Mouse (Mus musculus) activated CD4-positive, CD25-positive, alpha-beta regulatory T cell, adult 4 months (primary cell): ENCODE results near the gene Dnaaf2. TPM values are rescaled to one million over a fixed set of nuclear protein-coding genes. Genes with fewer than 3 reads are reported as not detected.
"Not testable (repeated sequence)": the region's sequence is repeated elsewhere in the genome, so short reads cannot be mapped to it uniquely, and the experiment has no call there.

Experiments used
- ATAC-seq: one replicate; pipeline ENCODE4 v1.8.0; 2017
- polyA plus RNA-seq, 2 experiments: library from polyadenylated mRNA; unstranded; fragments of 100-300 nt; shearing (Covaris generic); gene quantifications; one replicate each; pipeline ENCODE4 v1.2.1; 2017

The Dnaaf2 gene
- polyA plus RNA-seq, 2 experiments from 2014 or later = 3.3 to 5.2 TPM

DNA sequence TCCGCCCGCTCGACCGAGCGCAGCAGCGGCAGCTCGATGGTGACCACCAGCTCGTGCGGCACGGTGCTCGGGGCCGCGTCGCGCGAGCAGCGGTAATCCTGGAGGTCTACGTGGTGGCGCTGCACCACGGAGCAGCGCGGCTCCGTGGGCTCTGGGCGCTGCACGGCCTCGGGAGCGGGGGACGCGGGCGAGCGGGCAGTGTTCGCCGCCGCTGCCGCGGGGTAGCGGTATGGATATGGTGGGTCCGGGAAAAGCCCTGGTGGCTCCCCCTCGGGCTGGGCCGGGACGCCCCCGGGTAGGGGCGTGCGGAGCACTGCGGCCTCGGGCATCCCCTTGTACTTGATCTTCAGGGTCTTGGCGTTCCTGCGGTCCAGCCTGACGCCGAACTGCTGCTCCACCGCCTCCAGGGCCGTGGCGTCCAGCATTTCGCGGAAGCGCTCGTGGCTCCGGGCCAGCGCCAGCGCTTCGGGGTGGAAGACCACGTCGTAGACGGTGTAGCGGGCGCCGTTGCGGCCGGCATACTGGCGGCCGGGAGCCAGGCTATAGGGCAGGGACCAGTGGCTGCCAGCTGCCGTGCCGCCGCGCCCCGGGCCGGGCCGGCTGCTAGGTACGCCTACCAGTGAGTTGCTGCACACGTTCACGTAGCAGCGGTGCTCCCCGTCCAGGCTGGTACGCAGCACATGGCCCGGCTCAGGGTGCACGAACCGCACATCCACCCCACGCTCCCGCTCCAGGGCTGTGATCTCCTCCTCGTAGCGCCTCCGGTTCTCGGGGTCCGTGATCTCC, 658 bp downstream of the Dnaaf2 start:
- peak; percentile 70 for ATAC-seq

DNA sequence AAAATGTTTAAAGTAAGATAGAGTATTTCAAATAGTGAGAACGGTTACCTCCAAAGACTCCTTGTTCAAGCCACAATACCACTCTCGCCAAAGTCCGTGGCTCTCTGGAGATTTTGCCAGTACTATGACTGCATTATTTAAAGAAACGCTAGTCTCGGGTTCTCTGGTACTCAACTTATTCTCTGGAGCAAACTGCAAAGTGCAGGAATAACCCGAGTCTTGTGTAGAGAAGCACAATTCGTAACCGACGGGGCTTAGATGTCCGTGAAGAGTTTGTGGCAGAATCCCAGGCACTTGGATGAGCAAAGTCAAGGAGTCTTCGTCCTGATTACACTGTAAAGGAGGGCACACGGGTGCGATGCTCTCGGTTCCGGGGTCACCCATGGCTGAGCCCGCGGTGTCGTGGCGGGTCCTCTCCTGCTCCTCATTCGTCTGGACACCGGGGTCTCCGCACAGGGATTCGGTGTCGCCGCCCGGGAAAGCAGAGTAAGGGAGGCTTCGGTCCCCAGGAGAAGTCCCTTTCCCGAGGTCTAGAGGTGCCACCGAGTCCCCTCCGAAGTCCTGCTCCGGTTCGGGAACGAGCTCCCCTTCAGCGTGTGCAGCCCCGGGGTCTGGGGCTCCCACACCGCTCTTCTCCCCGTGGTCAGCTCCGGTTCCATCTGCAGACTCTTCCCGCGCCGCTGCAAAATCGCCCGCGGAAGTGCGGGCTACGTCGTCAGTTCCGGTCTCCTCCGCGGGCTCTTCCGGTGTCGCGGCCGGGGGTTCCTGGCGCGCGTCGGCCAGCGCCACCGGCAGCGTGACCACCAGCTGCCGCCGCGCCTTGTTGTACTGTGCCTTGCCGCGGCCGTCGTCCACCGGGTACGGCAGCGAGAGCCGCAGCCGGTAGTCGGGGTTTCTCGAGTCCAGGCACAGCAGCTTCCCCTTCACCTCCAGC, 1.5 kb downstream of the Dnaaf2 start, which contains the start of gene Gm49383:
Gm49383 (minus strand) TSS at position 661 of the 934 bp plus-strand sequence.
- ATAC-seq = peak; percentile 64

DNA sequence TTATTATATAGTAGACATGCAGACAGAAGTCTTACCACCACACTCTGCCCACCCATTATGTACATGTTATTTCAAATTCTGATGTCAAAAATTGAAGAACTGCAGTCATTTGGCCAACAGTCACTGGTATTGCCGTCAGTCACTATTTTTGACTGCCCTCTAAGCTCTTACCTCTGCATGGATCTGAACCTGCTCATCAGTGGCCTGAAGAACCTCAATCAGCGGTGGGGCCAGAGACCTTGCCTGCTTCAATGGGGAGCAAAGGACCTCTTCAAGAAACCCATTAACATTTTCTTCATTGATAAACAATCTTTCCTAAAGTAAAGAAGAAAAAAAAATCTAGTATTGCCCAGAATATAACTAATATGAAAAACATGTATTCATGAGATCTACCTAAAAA, 5.6 kb downstream of the Dnaaf2 start:
- no peak for ATAC-seq

DNA sequence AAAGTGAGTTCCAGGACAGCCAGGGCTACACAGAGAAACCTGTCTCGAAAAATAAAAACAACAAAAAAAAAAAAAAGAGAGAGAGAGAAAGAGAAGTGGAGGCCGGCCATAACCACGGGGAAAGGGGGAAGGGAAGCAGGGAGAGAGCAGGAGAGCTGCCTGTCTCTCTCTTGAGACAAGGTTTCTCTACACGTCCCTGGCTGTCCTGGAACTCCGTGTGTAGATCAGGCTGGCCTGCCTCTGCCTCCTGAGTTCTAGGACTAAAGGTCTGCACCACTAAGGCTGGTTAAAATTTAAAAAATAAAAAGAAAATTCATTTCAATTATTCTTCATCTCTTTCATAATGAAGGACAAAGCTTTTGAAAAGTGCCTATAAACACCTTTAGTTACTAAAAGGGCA, 6.8 kb downstream of the Dnaaf2 start:
- no peak for ATAC-seq

DNA sequence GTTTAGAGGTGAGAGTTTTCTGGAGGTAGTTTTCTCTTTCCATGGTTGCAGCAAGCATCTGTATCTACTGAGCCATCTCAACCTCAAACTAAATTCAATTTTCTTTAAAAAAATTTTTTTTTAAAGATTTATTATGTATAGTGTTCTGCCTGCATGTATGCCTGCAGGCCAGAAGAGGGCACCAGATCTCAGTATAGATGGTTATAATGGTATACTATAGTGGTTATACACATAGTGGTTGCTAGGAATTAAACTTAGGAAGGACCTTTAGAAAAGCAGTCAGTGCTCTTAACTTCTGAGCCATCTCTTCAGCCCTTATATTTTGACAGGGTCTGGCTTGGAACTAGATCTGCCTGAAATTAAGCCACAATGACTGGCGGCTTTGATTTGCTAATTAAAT, 7.7 kb downstream of the Dnaaf2 start:
- ATAC-seq = peak; percentile 53

DNA sequence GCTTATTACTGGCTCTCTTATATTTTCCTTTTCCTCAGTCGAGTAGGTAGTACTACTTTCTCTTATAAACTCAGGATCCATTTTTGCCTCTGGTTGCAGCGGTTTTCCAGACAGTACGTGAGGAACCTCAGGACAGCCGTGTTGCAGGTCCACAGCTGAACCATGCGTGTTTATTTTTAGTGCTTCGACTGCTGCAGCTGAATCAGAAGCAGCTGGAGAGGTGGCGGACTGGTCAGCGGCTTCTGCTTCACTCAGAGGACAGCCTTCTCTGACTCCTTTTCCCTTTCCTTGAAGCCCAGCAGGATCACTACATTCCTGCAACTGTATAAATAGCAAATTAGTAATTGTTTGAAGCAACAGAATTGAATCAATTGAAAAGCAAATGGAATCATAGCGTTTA, 8.2 kb downstream of the Dnaaf2 start:
- no peak for ATAC-seq

DNA sequence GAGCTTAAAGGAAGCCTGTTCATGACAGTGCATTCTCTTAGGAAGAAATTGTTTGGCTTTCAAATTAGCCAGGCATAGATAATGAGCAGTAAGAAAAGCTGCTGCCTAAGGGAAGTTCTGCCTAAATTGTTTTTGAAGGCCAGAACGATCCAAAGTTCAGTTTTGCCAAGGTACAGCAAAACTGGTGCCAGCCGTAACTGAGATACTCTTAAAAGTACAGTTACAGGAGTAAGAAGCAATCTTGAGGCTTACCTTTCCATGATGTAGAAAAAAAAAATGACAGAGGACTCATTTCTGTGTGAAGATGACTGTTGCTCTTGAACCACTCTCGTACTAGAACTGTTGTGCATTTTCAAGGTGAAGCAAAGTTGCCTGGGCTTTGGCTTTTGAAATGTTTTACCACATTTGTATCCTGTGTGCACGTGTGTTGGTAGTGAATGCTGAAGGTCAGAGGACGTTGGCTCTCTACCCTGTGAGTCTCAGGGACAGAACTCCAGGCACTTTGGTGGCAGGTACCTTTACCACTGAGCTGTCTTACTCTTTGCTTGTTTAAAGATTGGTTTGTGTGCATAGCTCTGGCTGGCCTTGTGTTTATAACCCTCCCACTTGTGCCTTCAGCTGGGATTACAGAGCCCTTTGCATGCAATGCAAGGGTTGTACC, 11.3 kb downstream of the Dnaaf2 start:
- no peak for ATAC-seq

DNA sequence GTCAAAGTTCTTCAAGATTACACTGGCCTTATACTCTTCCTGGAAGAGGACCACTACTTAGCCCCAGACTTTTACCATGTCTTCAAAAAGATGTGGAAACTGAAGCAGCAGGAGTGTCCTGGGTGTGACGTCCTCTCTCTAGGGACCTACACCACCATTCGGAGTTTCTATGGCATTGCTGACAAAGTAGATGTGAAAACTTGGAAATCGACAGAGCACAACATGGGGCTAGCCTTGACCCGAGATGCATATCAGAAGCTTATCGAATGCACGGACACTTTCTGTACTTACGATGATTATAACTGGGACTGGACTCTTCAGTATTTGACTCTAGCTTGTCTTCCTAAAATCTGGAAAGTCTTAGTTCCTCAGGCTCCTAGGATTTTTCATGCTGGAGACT, 12.9 kb downstream of the Dnaaf2 start:
- no peak for ATAC-seq

DNA sequence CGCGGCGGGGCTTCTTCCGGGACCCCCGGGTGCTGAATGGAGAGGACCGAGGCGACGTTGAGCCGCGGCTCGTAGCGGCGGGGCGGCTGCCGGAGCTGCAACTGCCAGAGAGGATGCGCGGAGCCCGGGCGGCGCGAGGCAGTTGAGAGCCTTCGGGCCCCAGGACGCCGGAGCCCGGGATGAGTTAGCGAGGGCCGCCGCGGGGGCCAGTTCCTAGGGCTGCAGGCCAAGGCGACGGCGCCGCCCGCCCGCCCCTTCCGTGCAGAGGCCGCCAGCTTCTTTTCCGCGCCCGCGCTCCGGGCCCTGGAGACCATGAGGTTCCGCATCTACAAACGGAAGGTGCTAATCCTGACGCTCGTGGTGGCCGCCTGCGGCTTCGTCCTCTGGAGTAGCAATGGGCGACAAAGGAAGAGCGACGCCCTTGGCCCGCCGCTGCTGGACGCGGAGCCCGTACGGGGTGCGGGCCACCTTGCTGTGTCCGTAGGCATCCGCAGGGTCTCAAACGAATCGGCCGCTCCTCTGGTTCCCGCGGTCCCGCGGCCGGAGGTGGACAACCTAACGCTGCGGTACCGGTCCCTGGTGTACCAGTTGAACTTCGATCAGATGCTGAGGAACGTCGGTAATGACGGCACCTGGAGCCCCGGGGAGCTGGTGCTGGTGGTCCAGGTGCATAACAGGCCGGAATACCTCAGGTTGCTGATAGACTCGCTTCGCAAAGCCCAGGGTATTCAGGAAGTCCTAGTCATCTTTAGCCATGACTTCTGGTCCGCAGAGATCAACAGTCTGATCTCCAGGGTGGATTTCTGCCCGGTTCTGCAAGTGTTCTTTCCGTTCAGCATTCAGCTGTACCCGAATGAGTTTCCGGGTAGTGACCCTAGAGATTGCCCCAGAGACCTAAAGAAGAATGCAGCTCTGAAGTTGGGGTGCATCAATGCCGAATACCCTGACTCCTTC, 13.6 kb downstream of the Dnaaf2 start:
- peak; percentile 34 for ATAC-seq

DNA sequence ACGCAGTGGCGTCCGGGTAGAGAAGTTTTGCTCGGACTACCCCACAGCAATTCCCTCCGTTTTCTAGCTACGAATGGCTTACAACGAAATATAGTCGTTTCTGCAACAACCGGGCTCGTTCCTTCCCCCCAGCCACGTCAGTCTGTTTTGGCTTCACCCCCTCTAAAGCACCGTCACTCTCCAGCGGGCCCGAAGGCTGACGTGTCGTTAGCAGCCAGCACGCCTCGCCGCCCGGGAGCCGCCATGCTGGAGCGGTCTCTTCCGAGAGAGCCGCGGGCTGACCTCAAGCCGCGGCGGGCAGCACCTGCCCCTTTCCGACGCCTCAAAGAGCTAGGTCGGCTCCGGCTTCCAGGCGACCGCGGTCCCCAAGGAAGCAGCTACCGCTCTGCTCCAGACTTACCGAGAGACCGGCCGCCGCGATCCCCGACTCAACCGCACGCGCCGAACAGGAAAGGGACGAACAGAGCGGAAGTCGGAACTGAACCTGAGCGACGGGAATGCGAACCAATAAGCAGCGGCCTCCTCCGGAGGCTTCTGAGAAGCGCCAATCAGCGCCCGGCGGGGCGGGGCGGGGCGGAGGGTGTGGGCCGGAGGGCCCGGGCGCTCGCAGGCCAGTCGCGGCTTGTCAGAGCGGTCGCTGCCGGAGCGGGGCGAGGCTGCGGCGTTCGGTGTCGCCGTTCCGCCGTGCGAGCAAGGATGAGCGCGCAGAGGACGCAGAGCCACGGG, 14.5 kb downstream of the Dnaaf2 start, which contains the start of the genes Rpl36al and Mgat2:
Rpl36al (minus strand) TSS at position 501 of the 726 bp plus-strand sequence.
Mgat2 (plus strand) TSS at position 575 of the 726 bp plus-strand sequence.
- peak; percentile 95 for ATAC-seq

DNA sequence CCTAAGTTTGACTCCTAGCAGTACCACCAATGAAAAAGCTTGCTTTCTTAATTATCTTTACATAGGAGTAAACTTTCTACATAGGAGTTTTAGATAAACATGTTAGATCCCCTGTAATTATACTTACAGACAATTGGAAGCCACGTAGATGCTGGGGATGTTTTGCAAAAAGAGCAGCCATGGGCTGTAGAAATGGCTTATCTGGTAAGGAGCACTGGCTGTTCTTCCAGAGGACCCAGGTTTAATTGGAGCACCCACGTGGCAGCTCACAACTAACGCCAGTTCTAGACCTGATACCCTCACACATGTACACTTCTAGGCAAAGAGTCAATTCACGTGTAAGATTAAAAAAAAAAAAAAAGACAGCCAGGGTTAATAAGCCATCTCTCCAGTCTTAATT, 16.4 kb downstream of the Dnaaf2 start:
- no peak for ATAC-seq

DNA sequence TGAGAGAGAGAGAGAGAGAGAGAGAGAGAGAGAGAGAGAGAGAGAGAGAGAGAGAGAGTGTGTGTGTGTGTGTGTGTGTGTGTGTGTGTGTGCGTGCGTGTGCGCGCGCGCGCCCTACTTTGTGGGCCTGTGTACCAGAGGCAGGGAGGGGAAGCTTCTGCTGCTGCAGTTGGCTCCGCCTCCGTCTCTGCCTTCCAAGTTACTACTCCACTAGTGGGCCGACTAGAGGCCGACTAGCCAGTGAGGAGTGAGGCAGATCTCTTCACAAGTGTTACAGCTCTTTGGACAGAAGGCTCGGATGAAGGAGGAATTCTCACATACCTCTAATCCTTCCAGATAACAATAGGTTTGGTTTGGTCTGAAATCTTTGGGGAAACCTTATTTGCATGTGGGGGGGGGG, 18.9 kb downstream of the Dnaaf2 start:
- ATAC-seq = no peak

DNA sequence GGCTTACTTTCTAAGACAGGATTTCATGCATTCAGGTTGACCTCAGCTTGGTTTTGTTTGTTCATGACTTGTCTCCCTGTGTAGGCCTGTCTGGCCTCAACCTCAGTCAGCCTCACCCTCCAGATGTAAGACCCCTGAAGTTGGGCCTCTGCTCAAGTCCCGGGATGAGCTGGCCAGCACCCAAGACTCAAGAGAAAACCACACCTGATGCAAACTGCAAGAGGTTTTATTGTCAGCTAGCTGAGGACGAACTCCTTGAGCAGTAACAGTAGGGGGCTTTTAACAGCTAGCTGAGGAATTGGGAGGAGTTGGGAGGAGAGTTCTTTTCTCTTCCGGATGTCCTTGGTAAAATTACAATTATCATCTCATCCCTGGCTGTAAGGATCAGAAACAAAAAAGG, 20.7 kb downstream of the Dnaaf2 start:
- ATAC-seq = no peak

DNA sequence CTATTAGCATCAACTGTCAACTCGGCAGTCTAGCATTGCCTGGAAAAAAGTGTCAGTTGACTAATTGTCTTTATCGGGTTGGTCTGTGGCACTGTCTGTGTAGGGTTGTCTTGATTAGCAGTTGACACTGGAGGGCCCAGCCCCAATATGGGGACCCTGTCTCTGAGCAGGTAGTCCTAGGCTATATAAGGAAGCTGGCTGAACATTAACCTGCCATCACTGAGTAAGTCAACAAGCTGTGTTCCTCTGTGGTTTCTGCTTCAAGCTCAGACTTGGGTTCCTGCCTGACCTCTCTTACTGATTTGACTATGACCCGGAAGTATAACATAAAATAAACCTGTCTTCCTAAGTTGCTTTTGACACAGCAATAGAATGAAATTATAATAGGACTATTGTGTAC, 22.3 kb downstream of the Dnaaf2 start:
- no peak for ATAC-seq

DNA sequence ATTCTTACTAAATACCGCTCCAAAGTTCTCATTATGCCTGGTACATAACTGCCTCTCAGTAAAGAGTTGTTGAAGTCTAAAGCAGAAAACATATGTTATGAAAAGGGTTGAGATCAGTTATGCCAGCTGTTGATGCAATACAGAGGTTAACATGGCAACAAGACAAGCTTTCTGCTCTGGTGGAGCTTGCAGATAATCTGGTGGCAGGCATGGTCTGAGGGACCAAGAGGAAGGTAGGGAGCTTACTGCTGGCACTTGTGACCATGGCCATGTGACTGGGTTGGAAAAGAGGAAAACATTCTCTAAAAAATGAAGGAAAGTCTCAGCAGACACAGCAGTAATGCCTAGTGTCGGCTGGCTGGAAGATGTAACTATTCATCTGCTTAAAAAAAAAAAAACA, 26.9 kb downstream of the Dnaaf2 start:
- no peak for ATAC-seq

DNA sequence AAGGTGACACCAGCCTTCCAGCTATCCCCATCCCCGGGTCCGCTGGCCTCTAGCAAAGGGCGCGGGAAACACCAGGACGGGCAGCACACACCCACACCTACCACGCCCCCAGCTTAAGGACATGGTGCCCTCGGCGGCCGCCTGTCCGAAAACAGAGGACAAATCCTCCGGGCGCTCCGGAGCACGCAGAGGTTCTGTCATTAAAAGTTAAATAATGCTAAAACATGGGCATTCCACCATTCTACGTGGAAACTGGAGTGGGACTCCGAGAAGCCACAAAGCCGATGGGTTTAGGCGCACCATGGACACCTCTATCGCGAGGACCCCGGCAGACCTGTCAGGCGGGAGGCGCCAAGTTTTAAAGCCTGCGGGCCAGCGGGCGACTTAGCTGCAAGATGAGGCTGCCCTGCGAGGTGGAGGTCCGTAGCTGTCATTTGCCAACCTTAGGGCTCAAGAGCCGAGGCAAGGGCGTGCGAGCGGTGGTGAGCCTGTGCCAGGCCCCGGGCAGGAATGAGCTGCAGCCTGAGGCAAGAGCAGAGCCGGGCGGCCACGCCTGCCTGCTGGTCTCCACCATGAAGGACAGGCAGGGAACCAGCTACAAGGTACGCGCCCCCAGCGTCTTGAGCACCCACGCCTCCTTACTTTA, 29.6 kb downstream of the Dnaaf2 start, which contains the start of gene Lrr1:
Lrr1 (plus strand) TSS at position 354 of the 646 bp plus-strand sequence.
- ATAC-seq = peak; percentile 76

DNA sequence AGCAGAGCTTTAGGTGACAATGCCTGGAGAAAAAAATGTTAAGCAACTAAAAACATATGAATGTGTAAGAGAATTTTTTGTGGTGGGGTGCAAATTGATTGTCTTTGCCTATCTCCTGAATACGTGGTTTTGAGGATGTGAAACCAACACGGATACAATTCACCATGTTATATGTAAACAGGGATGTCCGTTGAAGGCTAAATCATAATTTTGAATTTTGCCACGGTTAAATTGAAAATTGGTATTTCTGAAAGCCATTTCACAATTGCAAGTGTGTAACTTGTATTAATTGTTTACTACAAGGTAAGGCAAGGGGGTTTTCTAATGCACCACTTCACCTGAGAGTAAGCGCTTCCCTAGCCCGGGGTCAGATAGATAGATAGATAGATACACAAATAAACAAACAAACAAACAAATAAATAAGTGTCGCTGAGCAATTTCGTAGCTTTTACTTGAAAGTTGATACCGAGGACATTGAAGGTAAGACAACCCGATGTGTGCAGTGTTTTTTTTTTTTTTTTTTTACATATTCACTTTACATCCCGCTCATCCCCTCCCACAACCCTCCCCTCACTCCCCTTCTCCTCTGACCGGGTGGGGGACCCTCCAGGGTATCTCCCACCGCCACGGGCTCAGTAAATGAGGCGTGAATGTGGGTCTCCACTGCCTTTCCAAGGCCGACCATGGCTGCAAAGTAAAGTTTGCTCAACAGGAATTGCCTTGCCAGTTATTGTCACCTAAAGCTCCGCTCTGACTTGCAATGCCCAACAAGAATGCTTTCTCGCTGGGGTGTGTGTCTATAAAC, 30.4 kb downstream of the Dnaaf2 start:
- no peak for ATAC-seq

DNA sequence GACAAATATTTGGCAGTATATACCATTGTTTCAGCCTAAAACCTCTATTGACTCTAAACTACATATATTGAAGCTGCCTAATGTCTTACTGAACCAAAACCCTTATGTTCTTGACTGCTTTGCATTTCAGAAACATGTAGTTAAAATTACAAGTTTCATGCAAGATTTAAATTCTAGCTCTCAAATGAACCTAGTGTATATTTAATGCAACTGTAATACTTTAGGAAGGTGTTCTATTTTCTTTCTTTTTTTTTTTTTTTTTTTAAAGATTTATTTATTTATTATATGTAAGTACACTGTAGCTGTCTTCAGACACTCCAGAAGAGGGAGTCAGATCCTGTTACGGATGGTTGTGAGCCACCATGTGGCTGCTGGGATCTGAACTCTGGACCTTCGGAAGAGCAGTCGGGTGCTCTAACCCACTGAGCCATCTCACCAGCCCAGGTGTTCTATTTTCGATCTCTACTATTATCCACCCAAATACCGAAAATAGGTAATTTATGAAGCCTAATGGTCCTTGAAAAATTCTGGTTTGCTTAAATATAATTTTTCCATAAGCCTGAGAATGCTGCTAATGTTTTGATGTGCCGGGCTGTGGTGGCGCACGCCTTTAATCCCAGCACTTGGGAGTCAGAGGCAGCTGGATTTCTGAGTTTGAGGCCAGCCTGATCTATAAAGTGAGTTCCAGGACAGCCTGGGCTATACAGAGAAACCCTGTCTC, 31.2 kb downstream of the Dnaaf2 start:
- ATAC-seq = not testable (repeated sequence)

DNA sequence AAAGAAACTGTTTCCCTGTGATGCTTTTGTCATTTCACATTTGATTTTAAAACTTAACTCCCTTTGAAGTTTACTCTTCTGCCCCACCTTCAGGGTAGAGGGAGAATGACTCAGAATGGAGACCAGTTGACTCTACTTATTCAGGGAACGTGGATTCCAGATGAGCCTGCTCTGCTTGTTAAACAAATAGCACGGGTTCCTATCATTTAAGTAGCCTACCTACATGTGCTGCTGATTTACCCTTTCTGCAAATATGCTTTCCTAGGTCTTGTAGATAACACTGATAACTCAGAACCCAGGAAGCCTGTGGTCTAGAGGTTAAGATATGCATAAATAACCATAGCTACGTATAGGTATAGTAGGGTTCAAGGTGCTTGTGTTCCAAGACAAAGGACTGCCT, 33.3 kb downstream of the Dnaaf2 start:
- ATAC-seq = peak; percentile 37
